Mouse (Mus musculus) midbrain, embryonic 16.5 days (tissue): ENCODE measurements at regions not wholly inside any gene's neighbourhood (a gene's known extent, or its start where the extent isn't known, plus 50 kb on each side); places are given as distances from the start of the nearest gene placed in this dataset.

Experiments
- ATAC-seq: fragments of 200-750 bp; cut with Nextera tagmentation; 2 replicates; pipeline ENCODE4 v1.8.0; 2017; ENCODE audit warnings: moderate TSS enrichment
- H3K27ac ChIP-seq: fragments of 300-500 bp; sonication (generic); 2 replicates; pipeline ENCODE4 v1.5.1; 2014; ENCODE audit warnings: mild to moderate bottlenecking, low read length, mixed read lengths
- H3K27me3 ChIP-seq: fragments of 300-500 bp; sonication (generic); 2 replicates; pipeline ENCODE4 v1.6.1; 2014; ENCODE audit warnings: low read depth, low read length, mixed read lengths; ENCODE audit not compliant: control insufficient read depth, insufficient read depth
- H3K36me3 ChIP-seq: fragments of 300-500 bp; sonication (generic); 2 replicates; pipeline ENCODE4 v1.6.1; 2014; ENCODE audit warnings: mild to moderate bottlenecking, low read length, moderate library complexity, mixed read lengths; ENCODE audit not compliant: control insufficient read depth, insufficient read depth
- H3K4me1 ChIP-seq: fragments of 300-500 bp; sonication (generic); 2 replicates; pipeline ENCODE4 v1.6.1; 2014; ENCODE audit warnings: mild to moderate bottlenecking, low read length, mixed read lengths; ENCODE audit not compliant: control insufficient read depth, insufficient read depth
- H3K4me2 ChIP-seq: fragments of 300-500 bp; sonication (generic); 2 replicates; pipeline ENCODE4 v1.6.1; 2014; ENCODE audit warnings: mild to moderate bottlenecking, low read length, mixed read lengths
- H3K4me3 ChIP-seq: fragments of 300-500 bp; sonication (generic); 2 replicates; pipeline ENCODE4 v1.5.1; 2014; ENCODE audit warnings: low read depth, mild to moderate bottlenecking, low read length, moderate library complexity, mixed read lengths
- H3K9ac ChIP-seq: fragments of 300-500 bp; sonication (generic); 2 replicates; pipeline ENCODE4 v1.6.1; 2014; ENCODE audit warnings: low read depth, low read length, mixed read lengths
- H3K9me3 ChIP-seq: fragments of 300-500 bp; sonication (generic); replicated peaks from 2 replicates; pipeline ENCODE4 v1.6.1; 2014; ENCODE audit warnings: mild to moderate bottlenecking, low read length, mixed read lengths; ENCODE audit not compliant: control insufficient read depth, poor library complexity, severe bottlenecking
- WGBS: fragments of 180-500 bp; shearing (Covaris S2); extraction: QIAGEN DNeasy Blood & Tissue Kit; methylation state at CpG from one replicate; pipeline ENCODE4 v1.1.7; 2014; 5-methylcytosine and 5-hydroxymethylcytosine counted together

GRCm38 (mm10) chr8:46387037-46387436 is 83.8 kb upstream of the Acsl1 start:
- no peak overlapping the region for H3K4me2 ChIP-seq
- no peak overlapping the region for H3K4me3 ChIP-seq
- H3K36me3 ChIP-seq, result no peaks in the 10 kb centered on the region
- no peak for ATAC-seq
- 89% methylated on average over 5 of the region's 5 CpGs for WGBS
- no peaks in the 10 kb centered on the region for H3K27me3 ChIP-seq
- no peak overlapping the region for H3K27ac ChIP-seq
- no peaks in the 10 kb centered on the region for H3K4me1 ChIP-seq
- H3K9ac ChIP-seq, result no peak overlapping the region
- no peaks in the 10 kb centered on the region for H3K9me3 ChIP-seq

GRCm38 (mm10) chr8:46388421-46388820 is 82.4 kb upstream of the Acsl1 start:
- Histone ChIP-seq H3K4me2 (no peak overlapping the region), H3K4me3 (no peak overlapping the region), H3K9ac (no peak overlapping the region), H3K9me3 (no peaks in the 10 kb centered on the region), H3K36me3 (no peaks in the 10 kb centered on the region), H3K27me3 (no peaks in the 10 kb centered on the region), H3K27ac (no peak overlapping the region), H3K4me1 (no peaks in the 10 kb centered on the region)
- WGBS, result 85% methylated on average over 3 of the region's 3 CpGs
- ATAC-seq, result no peak

- Histone ChIP-seq H3K36me3 (no peaks in the 10 kb centered on the region), H3K4me1 (no peaks in the 10 kb centered on the region), H3K4me3 (no peak overlapping the region), H3K27ac (no peak overlapping the region), H3K9ac (no peak overlapping the region), H3K9me3 (no peaks in the 10 kb centered on the region), H3K4me2 (no peak overlapping the region), H3K27me3 (no peaks in the 10 kb centered on the region)
- 86% methylated on average over 6 of the region's 6 CpGs for WGBS
- ATAC-seq, result no peak
These were observed 80.4 kb upstream of the Acsl1 start for GRCm38 (mm10) chr8:46390431-46390830.

DNA sequence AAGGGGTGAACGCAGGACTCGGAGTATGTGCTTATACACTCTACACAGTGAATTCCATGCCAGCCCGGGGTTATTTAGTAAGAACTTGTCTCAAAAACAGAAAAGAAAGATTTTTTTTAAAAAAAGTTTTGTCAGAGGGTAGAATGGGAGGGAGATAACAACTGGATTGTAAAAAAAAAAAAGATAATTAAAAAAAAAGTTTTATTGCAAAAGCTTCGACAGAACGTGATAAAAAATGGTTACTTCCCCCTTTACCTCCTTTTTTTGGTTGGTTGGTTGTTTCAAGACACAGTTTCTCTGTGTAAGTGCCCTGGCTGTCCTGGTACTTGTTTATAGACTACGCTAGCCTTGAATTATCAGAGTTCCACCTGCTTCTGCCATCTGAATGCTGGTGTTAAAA is 79.2 kb upstream of the Acsl1 start:
- no peaks in the 10 kb centered on the region for H3K4me1 ChIP-seq
- H3K27ac ChIP-seq, result no peak overlapping the region
- H3K27me3 ChIP-seq, result no peaks in the 10 kb centered on the region
- H3K9ac ChIP-seq, result no peak overlapping the region
- no peak overlapping the region for H3K4me3 ChIP-seq
- H3K36me3 ChIP-seq, result no peaks in the 10 kb centered on the region
- no peak overlapping the region for H3K4me2 ChIP-seq
- no peaks in the 10 kb centered on the region for H3K9me3 ChIP-seq
- ATAC-seq, result no peak
- 93% methylated on average over 6 of the region's 6 CpGs for WGBS

DNA sequence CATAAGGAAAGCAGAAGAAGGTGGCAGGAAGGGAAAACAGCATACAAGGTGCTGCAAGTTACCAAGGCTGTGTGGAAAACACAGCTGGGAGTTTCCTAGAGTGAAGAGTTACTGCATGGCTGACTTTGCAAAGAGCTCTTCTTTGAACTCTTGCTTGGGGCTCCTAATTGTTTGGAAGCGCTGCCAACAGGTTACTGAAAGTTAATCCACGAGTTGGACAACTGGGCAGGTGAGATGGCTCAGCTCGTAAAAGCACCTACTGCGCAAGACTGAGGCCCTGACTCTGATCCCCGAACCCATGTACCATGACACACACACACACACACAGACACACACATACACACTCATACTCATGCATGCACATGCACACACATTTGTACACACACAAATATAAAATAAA is 77.5 kb upstream of the Acsl1 start:
- Histone ChIP-seq H3K4me2 (no peak overlapping the region), H3K27me3 (no peaks in the 10 kb centered on the region), H3K4me3 (no peak overlapping the region), H3K36me3 (no peaks in the 10 kb centered on the region), H3K9me3 (no peaks in the 10 kb centered on the region), H3K4me1 (no peaks in the 10 kb centered on the region), H3K9ac (no peak overlapping the region), H3K27ac (no peak overlapping the region)
- 77% methylated on average over 5 of the region's 5 CpGs for WGBS
- no peak for ATAC-seq

DNA sequence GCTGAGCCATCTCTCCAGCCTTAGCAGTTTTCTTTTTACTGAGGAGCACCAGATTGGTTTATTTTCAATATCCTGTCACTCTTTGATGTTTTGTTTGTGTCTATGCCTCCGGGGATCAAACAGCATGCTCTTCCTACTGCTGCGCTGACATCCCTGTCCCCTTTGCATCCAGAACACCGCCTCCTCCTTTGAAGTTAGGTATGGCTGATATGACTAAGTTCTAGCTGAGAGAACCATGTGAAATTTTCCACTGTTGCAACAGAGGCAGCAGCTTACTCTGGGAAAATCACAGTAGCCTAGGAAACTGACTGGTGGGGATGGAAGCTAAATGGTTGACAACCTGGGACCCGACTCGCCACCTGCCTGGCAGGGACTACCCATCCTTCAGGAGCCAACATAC is 76.1 kb upstream of the Acsl1 start:
- H3K9ac ChIP-seq, result no peak overlapping the region
- ATAC-seq, result no peak
- H3K36me3 ChIP-seq, result no peaks in the 10 kb centered on the region
- no peak overlapping the region for H3K4me3 ChIP-seq
- H3K4me2 ChIP-seq, result no peak overlapping the region
- no peak overlapping the region for H3K27ac ChIP-seq
- no peaks in the 10 kb centered on the region for H3K27me3 ChIP-seq
- H3K4me1 ChIP-seq, result no peaks in the 10 kb centered on the region
- WGBS, result 76% methylated on average over 5 of the region's 5 CpGs
- H3K9me3 ChIP-seq, result no peaks in the 10 kb centered on the region

DNA sequence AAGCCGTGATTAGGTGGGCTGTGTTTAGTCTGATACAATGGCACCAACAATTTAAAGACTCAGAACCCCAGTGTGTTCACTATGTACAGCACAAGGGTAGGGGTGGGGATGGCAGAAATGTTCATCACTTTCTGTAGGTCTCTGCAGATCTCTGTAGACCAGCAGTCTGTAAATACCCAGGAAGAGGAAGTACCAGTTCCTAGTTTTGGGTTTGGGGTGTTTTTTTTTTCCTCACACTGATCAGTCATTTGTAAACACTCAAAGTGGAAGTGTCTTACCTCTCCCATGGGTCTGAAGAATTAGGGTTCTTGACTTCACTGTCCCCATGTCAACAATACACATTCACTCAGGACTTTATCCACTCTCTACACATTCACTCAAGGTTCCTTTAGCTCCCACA is 75.5 kb upstream of the Acsl1 start:
- 88% methylated on average over 1 of the region's 1 CpGs for WGBS
- ATAC-seq, result no peak

GRCm38 (mm10) chr8:46397081-46397480 is 73.8 kb upstream of the Acsl1 start:
- Histone ChIP-seq H3K9ac (no peak overlapping the region), H3K27me3 (no peaks in the 10 kb centered on the region), H3K4me3 (no peak overlapping the region), H3K9me3 (no peaks in the 10 kb centered on the region), H3K27ac (no peak overlapping the region), H3K36me3 (no peaks in the 10 kb centered on the region), H3K4me1 (no peaks in the 10 kb centered on the region), H3K4me2 (no peak overlapping the region)
- ATAC-seq, result no peak
- WGBS, result 75% methylated on average over 2 of the region's 2 CpGs

More for the DNA sequence above, 75.5 kb upstream of the Acsl1 start:
- H3K9me3 ChIP-seq, result no peaks in the 10 kb centered on the region
- no peaks in the 10 kb centered on the region for H3K27me3 ChIP-seq
- no peak overlapping the region for H3K4me3 ChIP-seq
- no peaks in the 10 kb centered on the region for H3K36me3 ChIP-seq
- no peak overlapping the region for H3K9ac ChIP-seq
- no peak overlapping the region for H3K27ac ChIP-seq
- H3K4me2 ChIP-seq, result no peak overlapping the region
- no peaks in the 10 kb centered on the region for H3K4me1 ChIP-seq

GRCm38 (mm10) chr8:46397777-46398176 is 73.1 kb upstream of the Acsl1 start:
- H3K36me3 ChIP-seq, result no peaks in the 10 kb centered on the region
- no peaks in the 10 kb centered on the region for H3K4me1 ChIP-seq
- H3K9ac ChIP-seq, result no peak overlapping the region
- ATAC-seq, result no peak
- no peak overlapping the region for H3K27ac ChIP-seq
- no peak overlapping the region for H3K4me3 ChIP-seq
- H3K4me2 ChIP-seq, result no peak overlapping the region
- H3K27me3 ChIP-seq, result no peaks in the 10 kb centered on the region
- H3K9me3 ChIP-seq, result no peaks in the 10 kb centered on the region
- 68% methylated on average over 8 of the region's 8 CpGs for WGBS

- H3K4me1 ChIP-seq, result no peaks in the 10 kb centered on the region
- no peaks in the 10 kb centered on the region for H3K36me3 ChIP-seq
- ATAC-seq, result no peak
- no peaks in the 10 kb centered on the region for H3K9me3 ChIP-seq
- H3K27me3 ChIP-seq, result no peaks in the 10 kb centered on the region
- no peak overlapping the region for H3K4me2 ChIP-seq
- H3K9ac ChIP-seq, result no peak overlapping the region
- H3K27ac ChIP-seq, result no peak overlapping the region
- WGBS, result 75% methylated on average over 6 of the region's 6 CpGs
- no peak overlapping the region for H3K4me3 ChIP-seq
These were observed 70.2 kb upstream of the Acsl1 start for GRCm38 (mm10) chr8:46400595-46400994.
